Mouse (Mus musculus): ENCODE results near the gene Tubb2b. TPM values are rescaled to one million over a fixed set of nuclear protein-coding genes. Genes with fewer than 3 reads are reported as not detected.

Tubb2b gene
- 8.5 and 12.7 TPM in 2 replicates for polyA plus RNA-seq (2012; rRNA removed)

GRCm38 (mm10) chr13:34130226-34130731 is at the start of gene Tubb2b:
Tubb2b (minus strand) TSS chr13:34130466.

GRCm38 (mm10) chr13:34162491-34163303 is 32.4 kb upstream of the Tubb2b start, which contains the start of gene Psmg4:
Psmg4 (plus strand) TSS chr13:34162964.

GRCm38 (mm10) chr13:34077492-34078271 is 52.6 kb downstream of the Tubb2b start, which contains the start of gene Tubb2a:
Tubb2a (minus strand) TSS chr13:34078007.

Other genes starting within 250 kb of the Tubb2b start
- not detected in 2 replicates for gene Serpinb6c, start 224.8 kb downstream of the Tubb2b start, polyA plus RNA-seq (2012; rRNA removed)
- gene Nqo2, start 165.8 kb downstream of the Tubb2b start, polyA plus RNA-seq (2012; rRNA removed) = 0.48 and 0.58 TPM in 2 replicates
- 2.3 and 4.1 TPM in 2 replicates for gene Ripk1, start 128.1 kb downstream of the Tubb2b start, polyA plus RNA-seq (2012; rRNA removed)
- 22.5 and 23.3 TPM in 2 replicates for gene Serpinb6a, start 127.7 kb downstream of the Tubb2b start, polyA plus RNA-seq (2012; rRNA removed)
- 6.7 and 8.9 TPM in 2 replicates for gene Bphl, start 92.9 kb downstream of the Tubb2b start, polyA plus RNA-seq (2012; rRNA removed)
- gene Tubb2a, start 52.5 kb downstream of the Tubb2b start, polyA plus RNA-seq (2012; rRNA removed) = 145 and 215 TPM in 2 replicates
- gene Psmg4, start 32.5 kb upstream of the Tubb2b start, polyA plus RNA-seq (2012; rRNA removed) = 27.1 and 61.2 TPM in 2 replicates
- 21.3 and 28.6 TPM in 2 replicates for gene Slc22a23, start 214.7 kb upstream of the Tubb2b start, polyA plus RNA-seq (2012; rRNA removed)